ENCODE assay signal across 16 mouse cellular contexts in genomic region chr8:6801076-6801475, GRCm38 (mm10).
"Had no signal": no experiment of that assay in that cellular context is flagged by ENCODE, and none has a peak within 500 bp of the region (broad histone marks: within the 10 kb centered on the region; RNA-seq: fewer than 3 reads in every experiment).

No protein-coding gene starts in this region.

- H3K27me3 ChIP-seq: lung, embryonic 15.5 days; megakaryocyte, embryonic 14.5 days; midbrain, embryonic 13.5 days; midbrain, embryonic 15.5 days; neural tube, embryonic 12.5 days; stomach, embryonic 15.5 days had no signal

- H3K36me3 ChIP-seq: lung, embryonic 15.5 days; midbrain, embryonic 13.5 days; midbrain, embryonic 15.5 days; neural tube, embryonic 12.5 days; stomach, embryonic 15.5 days had no signal

- H3K27ac ChIP-seq: lung, embryonic 15.5 days; macrophage; midbrain, embryonic 13.5 days; midbrain, embryonic 15.5 days; neural tube, embryonic 12.5 days; stomach, embryonic 15.5 days; stomach, postnatal 0 days had no signal

- H3K4me1 ChIP-seq: lung, embryonic 15.5 days; megakaryocyte, embryonic 14.5 days; midbrain, embryonic 13.5 days; midbrain, embryonic 15.5 days; neural tube, embryonic 12.5 days; stomach, embryonic 15.5 days had no signal

- H3K9ac ChIP-seq: lung, embryonic 15.5 days; midbrain, embryonic 13.5 days; midbrain, embryonic 15.5 days; neural tube, embryonic 12.5 days; stomach, embryonic 15.5 days had no signal

- ATAC-seq: lung, postnatal 0 days; midbrain, embryonic 13.5 days; midbrain, embryonic 15.5 days had no signal

- H3K9me3 ChIP-seq: lung, embryonic 15.5 days; megakaryocyte, embryonic 14.5 days; midbrain, embryonic 13.5 days; midbrain, embryonic 15.5 days; neural tube, embryonic 12.5 days; stomach, embryonic 15.5 days had no signal

- H3K4me2 ChIP-seq: lung, embryonic 15.5 days; midbrain, embryonic 11.5 days; midbrain, embryonic 13.5 days; midbrain, embryonic 15.5 days; neural tube, embryonic 12.5 days; stomach, embryonic 15.5 days had no signal

- DNase-seq: lung, adult 2 months; lung, postnatal 14 days; lung, postnatal 36 days; right cerebral cortex, postnatal 14 days; thymus, postnatal 14 days; thymus, postnatal 36 days had no signal

- H3K4me3 ChIP-seq: lung, embryonic 15.5 days; megakaryocyte, embryonic 14.5 days; midbrain, embryonic 13.5 days; midbrain, embryonic 15.5 days; neural tube, embryonic 12.5 days; stomach, embryonic 15.5 days had no signal
